Mouse (Mus musculus) kidney, embryonic 14.5 days (tissue): ENCODE data around the gene Klhl18. TPM values are rescaled to one million over a fixed set of nuclear protein-coding genes. Genes with fewer than 3 reads are reported as not detected.
"Not testable (repeated sequence)": the region's sequence is repeated elsewhere in the genome, so short reads cannot be mapped to it uniquely, and the experiment has no call there.

Experiments used
- ATAC-seq: fragments of 200-750 bp; cut with Nextera tagmentation; 2 replicates; pipeline ENCODE4 v1.8.0; 2017; ENCODE audit warnings: moderate number of reproducible peaks, mild to moderate bottlenecking, moderate TSS enrichment, moderate library complexity; ENCODE audit not compliant: low FRiP score, low TSS enrichment
- H3K27ac ChIP-seq: fragments of 300-500 bp; sonication (generic); 2 replicates; pipeline ENCODE4 v1.5.1; 2014; ENCODE audit warnings: low read depth, mild to moderate bottlenecking, low read length, moderate library complexity, mixed read lengths
- H3K27me3 ChIP-seq: fragments of 300-500 bp; sonication (generic); 2 replicates; pipeline ENCODE4 v1.6.1; 2014; ENCODE audit warnings: mild to moderate bottlenecking, low read length; ENCODE audit not compliant: control insufficient read depth, insufficient read depth
- H3K36me3 ChIP-seq: fragments of 300-500 bp; sonication (generic); 2 replicates; pipeline ENCODE4 v1.6.1; 2014; ENCODE audit warnings: low read length, mixed read lengths; ENCODE audit not compliant: control insufficient read depth, insufficient read depth
- H3K4me1 ChIP-seq: fragments of 300-500 bp; sonication (generic); 2 replicates; pipeline ENCODE4 v1.6.1; 2014; ENCODE audit warnings: low read length, mixed read lengths; ENCODE audit not compliant: control insufficient read depth, insufficient read depth
- H3K4me2 ChIP-seq: fragments of 300-500 bp; sonication (generic); replicated peaks from 2 replicates; pipeline ENCODE4 v1.6.1; 2014; ENCODE audit warnings: low read depth, mild to moderate bottlenecking, low read length
- H3K4me3 ChIP-seq: fragments of 300-500 bp; sonication (generic); 2 replicates; pipeline ENCODE4 v1.5.1; 2014; ENCODE audit warnings: mild to moderate bottlenecking, low read length
- H3K9ac ChIP-seq: fragments of 300-500 bp; sonication (generic); 2 replicates; pipeline ENCODE4 v1.6.1; 2014; ENCODE audit warnings: low read depth, mild to moderate bottlenecking, low read length, moderate library complexity
- H3K9me3 ChIP-seq: fragments of 300-500 bp; sonication (generic); 2 replicates; pipeline ENCODE4 v1.6.1; 2016; ENCODE audit warnings: low read length; ENCODE audit not compliant: control insufficient read depth
- WGBS: fragments of 180-500 bp; shearing (Covaris S2); extraction: QIAGEN DNeasy Blood & Tissue Kit; methylation state at CpG from one replicate; pipeline ENCODE4 v1.1.7; 2014; 5-methylcytosine and 5-hydroxymethylcytosine counted together
- polyA plus RNA-seq: library from polyadenylated mRNA; unstranded; fragments of >200 nt; fragmentation: Nextera tagmentation; extraction: Ambion mirVana; gene quantifications from 2 replicates; pipeline ENCODE4 v1.2.1, GENCODE M21; 2014

Gene Klhl18
- polyA plus RNA-seq, 1 experiment from 2014 or later = 10.5 TPM

- Histone ChIP-seq H3K9ac (no peak overlapping the region), H3K9me3 (no peaks in the 10 kb centered on the region), H3K27ac (no peak overlapping the region), H3K36me3 (peaks cover 65% of the 10 kb centered on the region), H3K27me3 (no peaks in the 10 kb centered on the region), H3K4me3 (no peak overlapping the region), H3K4me1 (no peaks in the 10 kb centered on the region), H3K4me2 (no peak overlapping the region)
- 80% methylated on average over 12 of the region's 12 CpGs for WGBS
- ATAC-seq = peak; percentile 10; the same call in 1 of the 2 replicates
Observed at GRCm38 (mm10) chr9:110381292-110381691, 95.2 kb downstream of the Klhl18 start.

DNA sequence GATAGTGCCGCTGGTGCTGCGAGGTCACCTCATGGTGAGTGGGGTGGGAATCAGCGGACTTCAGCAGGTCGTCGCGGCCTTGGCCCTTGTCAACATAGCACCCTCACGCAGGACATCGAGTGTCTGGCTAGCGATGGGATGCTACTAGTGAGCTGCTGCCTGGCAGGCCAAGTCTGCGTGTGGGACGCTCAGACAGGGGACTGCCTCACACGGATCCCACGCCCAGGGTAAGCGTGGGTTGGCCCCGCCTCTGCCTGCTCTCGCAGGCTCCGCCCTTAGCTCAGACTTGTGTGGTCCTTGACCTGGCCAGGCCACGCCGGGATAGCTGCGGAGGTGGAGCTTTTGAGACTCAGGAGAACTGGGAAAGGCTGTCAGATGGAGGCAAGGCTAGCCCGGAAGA, 95.8 kb downstream of the Klhl18 start:
- WGBS = 45% methylated on average over 21 of the region's 21 CpGs
- Histone ChIP-seq H3K9ac (no peak overlapping the region), H3K36me3 (peaks cover 64% of the 10 kb centered on the region), H3K27me3 (no peaks in the 10 kb centered on the region), H3K4me2 (peak overlapping the region; percentile 8; the same call in 1 of the 2 replicates), H3K4me1 (no peaks in the 10 kb centered on the region), H3K4me3 (no peak overlapping the region), H3K9me3 (no peaks in the 10 kb centered on the region), H3K27ac (no peak overlapping the region)
- ATAC-seq = peak; percentile 53; the same call in 1 of the 2 replicates

DNA sequence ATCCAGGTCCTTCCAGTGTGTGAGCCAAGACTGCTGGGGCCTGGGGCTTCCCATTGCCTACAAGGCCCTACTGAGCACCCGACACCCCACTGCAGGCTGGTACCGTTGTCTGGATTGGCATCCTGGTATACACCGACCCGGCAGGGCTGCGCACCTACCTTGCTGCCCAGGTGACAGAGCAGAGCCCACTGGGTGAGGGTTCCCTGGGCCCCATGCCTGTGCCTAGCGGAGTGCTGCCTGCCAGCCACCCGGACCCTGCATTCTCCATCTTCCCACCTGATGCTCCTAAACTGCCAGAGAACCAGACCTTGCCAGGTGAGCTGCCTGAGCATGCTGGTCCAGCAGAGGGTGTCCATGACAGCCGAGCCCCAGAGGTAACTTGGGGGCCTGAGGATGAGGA, 97.1 kb downstream of the Klhl18 start:
- no peak overlapping the region for H3K9ac ChIP-seq
- ATAC-seq = no peak
- H3K36me3 ChIP-seq = peaks cover 51% of the 10 kb centered on the region
- no peak overlapping the region for H3K27ac ChIP-seq
- no peaks in the 10 kb centered on the region for H3K4me1 ChIP-seq
- no peak overlapping the region for H3K4me2 ChIP-seq
- no peaks in the 10 kb centered on the region for H3K9me3 ChIP-seq
- no peaks in the 10 kb centered on the region for H3K27me3 ChIP-seq
- 95% methylated on average over 8 of the region's 8 CpGs for WGBS
- H3K4me3 ChIP-seq = no peak overlapping the region

DNA sequence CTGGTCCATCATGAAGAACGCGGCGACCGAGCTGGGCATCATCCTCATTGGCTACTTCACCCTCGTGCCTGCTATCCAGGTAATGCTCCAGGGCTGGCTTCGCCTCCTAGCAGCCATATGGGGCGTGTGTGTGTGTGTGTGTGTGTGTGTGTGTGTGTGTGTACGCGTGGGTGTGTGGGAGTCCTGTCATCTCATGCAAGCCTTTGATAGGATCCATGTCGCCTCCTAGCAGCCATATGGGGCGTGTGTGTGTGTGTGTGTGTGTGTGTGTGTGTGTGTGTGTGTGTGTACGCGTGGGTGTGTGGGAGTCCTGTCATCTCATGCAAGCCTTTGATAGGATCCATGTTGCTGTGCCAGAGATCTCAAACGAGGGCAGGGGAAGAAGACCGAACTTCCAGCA, 98.8 kb downstream of the Klhl18 start:
- H3K9ac ChIP-seq, H3K27ac ChIP-seq, H3K4me3 ChIP-seq, H3K4me1 ChIP-seq, H3K4me2 ChIP-seq, H3K27me3 ChIP-seq, ATAC-seq, H3K9me3 ChIP-seq: not testable (repeated sequence)
- peaks cover 54% of the 10 kb centered on the region for H3K36me3 ChIP-seq
- WGBS = 84% methylated on average over 15 of the region's 15 CpGs

Other genes with a start within 250 kb of the Klhl18 start
- 0.76 and 1.4 TPM in 2 replicates for gene Cspg5, start 232.9 kb downstream of the Klhl18 start, polyA plus RNA-seq
- gene Elp6, start 171.5 kb downstream of the Klhl18 start, polyA plus RNA-seq = 32.3 and 33.8 TPM in 2 replicates
- 33.0 and 37.5 TPM in 2 replicates for gene Scap, start 143.4 kb downstream of the Klhl18 start, polyA plus RNA-seq
- gene Ptpn23, start 68.5 kb downstream of the Klhl18 start, polyA plus RNA-seq = 16.1 and 18.6 TPM in 2 replicates
- gene Ngp, start 56.9 kb downstream of the Klhl18 start, polyA plus RNA-seq = not detected in 2 replicates
- gene Kif9, start 264 bp upstream of the Klhl18 start, polyA plus RNA-seq = 1.2 TPM in 2 replicates
- gene Setd2, start 55.9 kb upstream of the Klhl18 start, polyA plus RNA-seq = 46.5 and 55.9 TPM in 2 replicates
- 23.6 and 64.4 TPM in 2 replicates for gene Nradd, start 147.8 kb upstream of the Klhl18 start, polyA plus RNA-seq
- 2.6 and 4.8 TPM in 2 replicates for gene Nbeal2, start 177.5 kb upstream of the Klhl18 start, polyA plus RNA-seq
- gene Ccdc12, start 179.8 kb upstream of the Klhl18 start, polyA plus RNA-seq = 160 and 193 TPM in 2 replicates